Mouse (Mus musculus) stomach, embryonic 14.5 days (tissue): Measurements from ENCODE around the gene Epop. TPM values are rescaled to one million over a fixed set of nuclear protein-coding genes. Genes with fewer than 3 reads are reported as not detected.

Experiments used
- ATAC-seq: fragments of 200-750 bp; cut with Nextera tagmentation; 2 replicates; pipeline ENCODE4 v1.8.0; 2017; ENCODE audit warnings: low read depth, moderate TSS enrichment; ENCODE audit not compliant: insufficient number of reproducible peaks, insufficient read depth, low FRiP score
- H3K27ac ChIP-seq: fragments of 300-500 bp; sonication (generic); 2 replicates; pipeline ENCODE4 v1.5.1; 2014; ENCODE audit warnings: mild to moderate bottlenecking, low read length, moderate library complexity, mixed read lengths
- H3K27me3 ChIP-seq: fragments of 300-500 bp; sonication (generic); 2 replicates; pipeline ENCODE4 v1.6.1; 2014; ENCODE audit warnings: low read length, control low read depth, mixed read lengths; ENCODE audit not compliant: control insufficient read depth, insufficient read depth
- H3K36me3 ChIP-seq: fragments of 300-500 bp; sonication (generic); 2 replicates; pipeline ENCODE4 v1.6.1; 2014; ENCODE audit warnings: mild to moderate bottlenecking, control low read depth, low read length, moderate library complexity, mixed read lengths; ENCODE audit not compliant: control insufficient read depth, insufficient read depth
- H3K4me1 ChIP-seq: fragments of 300-500 bp; sonication (generic); 2 replicates; pipeline ENCODE4 v1.6.1; 2014; ENCODE audit warnings: low read length, control low read depth, mixed read lengths; ENCODE audit not compliant: control insufficient read depth, insufficient read depth
- H3K4me2 ChIP-seq: fragments of 300-500 bp; sonication (generic); replicated peaks from 2 replicates; pipeline ENCODE4 v1.6.1; 2014; ENCODE audit warnings: low read depth, low read length, control low read depth
- H3K4me3 ChIP-seq: fragments of 300-500 bp; sonication (generic); 2 replicates; pipeline ENCODE4 v1.5.1; 2014; ENCODE audit warnings: low read depth, low read length, control low read depth
- H3K9ac ChIP-seq: fragments of 300-500 bp; sonication (generic); replicated peaks from 2 replicates; pipeline ENCODE4 v1.6.1; 2014; ENCODE audit warnings: low read depth, mild to moderate bottlenecking, control low read depth, low read length, moderate library complexity, mixed read lengths
- H3K9me3 ChIP-seq: fragments of 300-500 bp; sonication (generic); 2 replicates; pipeline ENCODE4 v1.6.1; 2016; ENCODE audit warnings: low read depth, low read length, control low read depth; ENCODE audit not compliant: control insufficient read depth
- WGBS: fragments of 180-500 bp; shearing (Covaris S2); extraction: QIAGEN DNeasy Blood & Tissue Kit; methylation state at CpG from one replicate; pipeline ENCODE4 v1.1.7; 2014; 5-methylcytosine and 5-hydroxymethylcytosine counted together
- polyA plus RNA-seq: library from polyadenylated mRNA; unstranded; fragments of >200 nt; fragmentation: Nextera tagmentation; extraction: Ambion mirVana; gene quantifications from 2 replicates; pipeline ENCODE4 v1.2.1, GENCODE M21; 2014

Epop gene
- polyA plus RNA-seq, 1 experiment from 2014 or later = 2.7 TPM

DNA sequence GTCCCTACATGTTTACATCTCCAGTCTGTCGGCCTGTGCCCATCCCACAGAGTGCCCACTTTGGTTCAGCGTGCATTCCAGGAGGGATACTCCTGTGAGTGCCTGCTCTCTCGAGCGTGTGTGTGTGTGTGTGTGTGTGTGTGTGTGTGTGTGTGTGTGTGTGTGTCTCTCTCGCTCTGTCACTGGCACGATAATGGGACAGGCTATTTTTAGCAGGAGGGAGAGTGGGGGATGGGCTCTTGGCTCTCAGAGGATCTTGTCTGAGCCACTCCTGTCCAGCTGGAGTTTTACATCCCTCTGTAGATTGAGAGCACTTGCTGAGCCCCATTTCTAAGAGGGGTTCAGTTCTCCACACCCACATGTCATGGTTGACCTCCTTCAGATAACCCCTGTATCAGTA lies 40.3 kb upstream of the Epop start:
- no peak overlapping the region for H3K4me3 ChIP-seq
- peaks cover 14% of the 10 kb centered on the region for H3K4me1 ChIP-seq
- no peak overlapping the region for H3K9ac ChIP-seq
- peaks cover 81% of the 10 kb centered on the region for H3K36me3 ChIP-seq
- no peaks in the 10 kb centered on the region for H3K9me3 ChIP-seq
- no peak for ATAC-seq
- no peak overlapping the region for H3K4me2 ChIP-seq
- H3K27ac ChIP-seq = peak overlapping the region; percentile 33; the same call in 1 of the 2 replicates
- no peaks in the 10 kb centered on the region for H3K27me3 ChIP-seq
- 17% methylated on average over 6 of the region's 6 CpGs for WGBS

DNA sequence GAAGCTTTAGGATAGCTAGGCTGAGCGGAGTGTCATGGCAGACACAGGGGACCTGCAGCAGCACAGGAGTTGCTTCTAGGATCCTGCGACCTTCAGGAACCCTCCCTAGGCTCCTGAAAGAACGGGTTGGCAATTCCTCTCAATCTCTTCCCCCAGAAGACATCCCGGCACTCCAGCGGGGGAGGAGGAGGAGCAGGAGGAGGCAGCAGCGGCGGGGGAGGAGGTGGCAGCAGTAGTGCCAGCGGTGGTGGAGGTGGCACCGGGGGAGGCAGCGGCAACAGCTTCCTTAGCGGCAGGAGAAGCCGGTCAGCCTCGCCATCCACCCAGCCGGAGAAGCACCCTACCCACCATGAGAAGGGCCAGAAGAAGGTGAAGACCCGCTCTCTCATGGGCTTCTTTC lies 39.8 kb upstream of the Epop start:
- WGBS = 63% methylated on average over 14 of the region's 15 CpGs
- H3K4me2 ChIP-seq = no peak overlapping the region
- peaks cover 76% of the 10 kb centered on the region for H3K36me3 ChIP-seq
- no peak overlapping the region; the same call in 1 of the 2 replicates for H3K9ac ChIP-seq
- H3K27ac ChIP-seq = peak overlapping the region; percentile 33; the same call in 1 of the 2 replicates
- H3K4me1 ChIP-seq = peaks cover 19% of the 10 kb centered on the region
- H3K27me3 ChIP-seq = no peaks in the 10 kb centered on the region
- no peaks in the 10 kb centered on the region for H3K9me3 ChIP-seq
- H3K4me3 ChIP-seq = no peak overlapping the region
- ATAC-seq = no peak

DNA sequence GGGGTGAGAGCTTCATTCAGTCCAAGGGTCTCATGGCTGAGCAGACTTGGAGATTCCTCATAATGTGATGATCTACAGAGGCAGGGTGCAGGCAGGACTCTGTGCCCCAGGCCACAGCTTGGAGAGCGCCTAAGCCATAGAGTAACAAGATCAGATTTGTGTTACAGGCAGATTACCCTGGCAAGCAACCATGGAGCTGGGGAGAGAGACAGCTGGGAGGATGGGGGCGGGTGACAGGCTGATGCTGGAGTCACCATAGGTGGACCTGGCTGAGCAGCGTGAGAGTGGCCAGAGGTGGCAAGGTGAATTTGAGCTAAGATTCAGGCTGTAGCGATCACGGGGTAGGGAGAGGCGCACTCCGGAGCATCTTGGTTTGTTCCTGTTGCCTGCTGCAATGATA lies 38.7 kb upstream of the Epop start:
- ATAC-seq = no peak
- peaks cover 65% of the 10 kb centered on the region for H3K36me3 ChIP-seq
- H3K9ac ChIP-seq = no peak overlapping the region
- peaks cover 19% of the 10 kb centered on the region for H3K4me1 ChIP-seq
- no peaks in the 10 kb centered on the region for H3K27me3 ChIP-seq
- H3K4me3 ChIP-seq = no peak overlapping the region
- no peak overlapping the region for H3K27ac ChIP-seq
- H3K4me2 ChIP-seq = no peak overlapping the region
- H3K9me3 ChIP-seq = no peaks in the 10 kb centered on the region
- 85% methylated on average over 7 of the region's 7 CpGs for WGBS

DNA sequence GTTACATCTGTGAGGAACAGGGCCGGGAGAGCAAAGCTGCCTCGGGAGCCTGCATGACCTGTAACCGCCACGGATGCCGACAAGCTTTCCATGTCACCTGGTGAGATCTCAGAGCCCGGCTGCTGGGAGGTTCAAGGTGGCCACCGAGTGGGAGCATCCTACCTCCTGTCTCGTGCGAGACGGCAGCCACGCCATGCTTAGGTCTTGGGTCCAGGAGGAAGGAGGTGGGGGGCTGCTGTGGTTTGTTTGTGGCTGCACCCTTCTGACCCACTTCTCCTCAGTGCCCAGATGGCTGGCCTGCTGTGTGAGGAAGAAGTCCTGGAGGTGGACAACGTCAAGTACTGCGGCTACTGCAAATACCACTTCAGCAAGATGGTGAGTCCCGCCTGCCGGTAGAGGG lies 37.3 kb upstream of the Epop start:
- 86% methylated on average over 15 of the region's 15 CpGs for WGBS
- Histone ChIP-seq H3K4me1 (peaks cover 25% of the 10 kb centered on the region), H3K9ac (no peak overlapping the region), H3K9me3 (no peaks in the 10 kb centered on the region), H3K27me3 (no peaks in the 10 kb centered on the region), H3K4me2 (no peak overlapping the region), H3K27ac (no peak overlapping the region), H3K36me3 (peaks cover 53% of the 10 kb centered on the region), H3K4me3 (no peak overlapping the region)
- ATAC-seq = no peak

DNA sequence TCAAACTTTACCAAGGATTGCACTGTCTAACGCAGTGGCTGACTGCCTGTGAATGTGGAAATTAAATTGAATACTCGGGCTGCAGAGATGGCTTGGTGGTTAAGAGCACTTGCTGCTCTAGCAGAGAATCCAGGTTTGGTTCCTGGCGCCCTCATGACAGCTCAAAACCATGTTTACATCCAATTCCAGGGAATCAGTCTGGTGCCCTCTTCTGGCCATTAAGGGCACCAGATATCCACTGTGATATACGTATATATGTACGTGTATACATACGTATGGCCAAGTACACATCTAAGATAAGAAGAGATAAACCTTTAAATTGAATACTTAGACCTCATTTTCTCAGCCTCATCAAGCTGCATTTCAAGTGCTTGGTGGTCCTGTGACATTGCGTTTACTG lies 36.7 kb upstream of the Epop start:
- H3K27me3 ChIP-seq = no peaks in the 10 kb centered on the region
- peaks cover 49% of the 10 kb centered on the region for H3K36me3 ChIP-seq
- H3K4me2 ChIP-seq = no peak overlapping the region
- H3K9me3 ChIP-seq = no peaks in the 10 kb centered on the region
- H3K9ac ChIP-seq = no peak overlapping the region
- no peak for ATAC-seq
- H3K27ac ChIP-seq = no peak overlapping the region; the same call in 1 of the 2 replicates
- WGBS = 91% methylated on average over 7 of the region's 7 CpGs
- H3K4me1 ChIP-seq = peaks cover 31% of the 10 kb centered on the region
- H3K4me3 ChIP-seq = no peak overlapping the region

DNA sequence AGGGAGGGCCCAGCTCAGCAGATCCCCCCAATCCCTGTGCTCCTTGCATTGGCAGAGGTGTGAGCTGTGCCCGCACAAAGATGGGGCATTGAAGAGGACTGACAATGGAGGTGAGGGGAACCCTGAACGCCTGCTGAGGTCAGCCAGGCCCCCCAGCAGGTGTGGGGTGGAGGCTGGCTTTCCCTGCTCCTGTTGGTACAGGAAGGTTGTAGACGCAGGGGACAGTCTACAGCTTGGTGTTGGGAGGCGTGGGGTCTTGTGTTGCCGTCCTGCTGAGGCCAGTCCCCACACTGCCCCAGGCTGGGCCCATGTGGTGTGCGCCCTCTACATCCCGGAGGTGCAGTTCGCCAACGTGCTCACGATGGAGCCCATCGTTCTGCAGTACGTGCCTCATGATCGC lies 35.9 kb upstream of the Epop start:
- no peaks in the 10 kb centered on the region for H3K9me3 ChIP-seq
- ATAC-seq = no peak
- 94% methylated on average over 13 of the region's 13 CpGs for WGBS
- H3K4me2 ChIP-seq = no peak overlapping the region
- H3K27me3 ChIP-seq = no peaks in the 10 kb centered on the region
- H3K4me1 ChIP-seq = peaks cover 38% of the 10 kb centered on the region
- no peak overlapping the region for H3K9ac ChIP-seq
- H3K36me3 ChIP-seq = peaks cover 43% of the 10 kb centered on the region
- H3K4me3 ChIP-seq = no peak overlapping the region
- H3K27ac ChIP-seq = no peak overlapping the region

DNA sequence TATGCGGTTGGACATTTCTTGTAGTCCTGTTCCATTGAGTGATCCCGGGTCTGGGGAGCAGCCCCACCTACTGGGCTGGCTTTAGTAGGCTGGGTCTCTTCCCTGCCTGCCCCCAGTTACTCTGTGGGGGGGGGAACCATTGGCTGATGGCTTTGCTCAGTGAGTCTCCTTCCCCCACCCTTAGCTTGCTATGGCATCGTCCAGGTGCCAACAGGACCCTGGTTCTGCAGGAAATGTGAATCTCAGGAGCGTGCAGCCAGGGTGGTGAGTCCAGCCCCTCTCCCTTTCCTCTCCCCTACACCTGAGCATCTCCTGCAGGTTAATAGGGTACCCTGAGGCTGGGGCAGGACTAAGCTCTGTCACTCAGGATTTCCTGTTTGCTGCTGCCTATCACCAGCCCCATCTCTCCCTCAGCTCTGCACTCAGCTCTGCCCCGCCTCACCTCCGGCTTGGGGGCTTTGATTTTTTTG lies 35.3 kb upstream of the Epop start:
- peaks cover 39% of the 10 kb centered on the region for H3K36me3 ChIP-seq
- no peak for ATAC-seq
- peak overlapping the region; percentile 27; the same call in 1 of the 2 replicates for H3K27ac ChIP-seq
- H3K27me3 ChIP-seq = no peaks in the 10 kb centered on the region
- H3K4me1 ChIP-seq = peaks cover 38% of the 10 kb centered on the region
- H3K4me2 ChIP-seq = peak overlapping the region; percentile 89
- H3K9ac ChIP-seq = peak overlapping the region; percentile 86; the same call in 1 of the 2 replicates
- H3K4me3 ChIP-seq = peak overlapping the region; percentile 91
- H3K9me3 ChIP-seq = no peaks in the 10 kb centered on the region
- 23% methylated on average over 6 of the region's 6 CpGs for WGBS

DNA sequence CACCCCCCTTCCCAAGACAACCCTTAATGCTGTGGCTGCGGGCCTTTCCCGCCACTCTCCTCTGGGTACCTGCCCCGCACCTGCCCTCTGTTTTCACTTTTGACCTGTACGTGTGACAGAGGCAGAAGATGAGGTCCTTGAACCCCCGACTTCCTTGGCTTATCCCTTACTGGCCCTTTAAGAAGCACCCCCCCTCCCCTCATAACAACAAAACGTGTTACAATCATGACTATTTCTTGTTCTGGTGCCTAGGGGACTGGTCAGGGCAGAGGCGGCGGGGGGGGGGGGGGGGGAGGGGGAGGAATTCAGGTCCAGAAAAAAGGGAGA lies 34.8 kb upstream of the Epop start:
- Histone ChIP-seq H3K36me3 (peaks cover 35% of the 10 kb centered on the region), H3K9me3 (no peaks in the 10 kb centered on the region), H3K4me2 (peak overlapping the region; percentile 89), H3K27me3 (no peaks in the 10 kb centered on the region), H3K27ac (peak overlapping the region; percentile 85; the same call in 1 of the 2 replicates), H3K4me3 (peak overlapping the region; percentile 91), H3K9ac (peak overlapping the region; percentile 86; the same call in 1 of the 2 replicates), H3K4me1 (peaks cover 39% of the 10 kb centered on the region)
- no peak for ATAC-seq
- WGBS = 0% methylated on average over 6 of the region's 8 CpGs
